Mouse (Mus musculus) stomach, embryonic 16.5 days (tissue): Measurements from ENCODE around the gene Slc51a. TPM values are rescaled to one million over a fixed set of nuclear protein-coding genes. Genes with fewer than 3 reads are reported as not detected.

Source experiments
- ATAC-seq: fragments of 200-750 bp; cut with Nextera tagmentation; 2 replicates; pipeline ENCODE4 v1.8.0; 2017; ENCODE audit warnings: moderate number of reproducible peaks, moderate TSS enrichment; ENCODE audit not compliant: insufficient read depth, low FRiP score
- H3K27ac ChIP-seq: fragments of 300-500 bp; sonication (generic); 2 replicates; pipeline ENCODE4 v1.5.1; 2014; ENCODE audit warnings: low read length
- H3K27me3 ChIP-seq: fragments of 300-500 bp; sonication (generic); 2 replicates; pipeline ENCODE4 v1.6.1; 2014; ENCODE audit warnings: low read length, control low read depth, mixed read lengths; ENCODE audit not compliant: control insufficient read depth, insufficient read depth
- H3K36me3 ChIP-seq: fragments of 300-500 bp; sonication (generic); 2 replicates; pipeline ENCODE4 v1.6.1; 2014; ENCODE audit warnings: low read length; ENCODE audit not compliant: control insufficient read depth, insufficient read depth
- H3K4me1 ChIP-seq: fragments of 300-500 bp; sonication (generic); 2 replicates; pipeline ENCODE4 v1.6.1; 2014; ENCODE audit warnings: low read length, control low read depth, mixed read lengths; ENCODE audit not compliant: control insufficient read depth, insufficient read depth
- H3K4me2 ChIP-seq: fragments of 300-500 bp; sonication (generic); 2 replicates; pipeline ENCODE4 v1.6.1; 2014; ENCODE audit warnings: low read depth, low read length, mixed read lengths
- H3K4me3 ChIP-seq: fragments of 300-500 bp; sonication (generic); replicated peaks from 2 replicates; pipeline ENCODE4 v1.5.1; 2014; ENCODE audit warnings: mild to moderate bottlenecking, low read length
- H3K9ac ChIP-seq: fragments of 300-500 bp; sonication (generic); 2 replicates; pipeline ENCODE4 v1.6.1; 2014; ENCODE audit warnings: low read length
- H3K9me3 ChIP-seq: fragments of 300-500 bp; sonication (generic); replicated peaks from 2 replicates; pipeline ENCODE4 v1.6.1; 2016; ENCODE audit warnings: low read length, control low read depth; ENCODE audit not compliant: control insufficient read depth
- WGBS: fragments of 180-500 bp; shearing (Covaris S2); extraction: QIAGEN DNeasy Blood & Tissue Kit; methylation state at CpG from one replicate; pipeline ENCODE4 v1.1.7; 2014; 5-methylcytosine and 5-hydroxymethylcytosine counted together
- polyA plus RNA-seq: library from polyadenylated mRNA; unstranded; fragments of >200 nt; fragmentation: Nextera tagmentation; extraction: Ambion mirVana; gene quantifications from 2 replicates; pipeline ENCODE4 v1.2.1, GENCODE M21; 2015

The Slc51a gene
- polyA plus RNA-seq, 1 experiment from 2014 or later = 12.0 TPM

DNA sequence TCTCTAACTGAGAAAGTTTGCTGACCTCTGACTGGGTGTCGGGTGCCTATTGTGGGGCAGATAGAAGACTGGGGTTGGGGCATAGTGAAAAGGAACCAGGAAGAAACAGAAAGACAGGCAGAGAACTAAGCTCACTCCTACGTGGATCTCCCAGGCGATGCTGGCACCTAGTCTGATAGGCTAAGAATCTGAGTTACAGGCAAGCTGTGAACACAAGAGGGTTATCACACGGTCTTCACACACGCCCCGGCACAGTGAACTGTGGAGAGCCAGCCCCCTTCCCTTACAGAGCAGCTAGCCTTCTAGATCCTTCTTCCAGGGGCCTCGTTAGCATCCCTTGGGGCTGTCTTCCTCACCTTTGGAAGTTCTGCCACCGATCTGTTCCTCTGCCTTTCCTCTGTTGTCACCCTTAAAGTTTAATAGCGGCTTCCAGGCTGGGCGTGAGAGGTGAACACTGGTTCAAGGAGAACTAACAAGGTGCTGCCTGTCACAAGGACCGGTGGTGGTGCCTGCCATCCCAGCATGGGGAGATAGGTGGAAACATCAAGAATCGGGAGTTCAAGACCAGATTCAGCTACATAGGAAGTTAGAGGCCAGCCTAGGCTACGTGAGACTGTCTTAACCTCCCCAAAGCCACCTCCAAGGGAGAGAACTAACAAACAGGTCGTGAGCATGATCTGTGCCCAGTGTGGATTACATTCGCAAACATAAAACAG, 32.1 kb upstream of the Slc51a start:
- Histone ChIP-seq H3K36me3 (no peaks in the 10 kb centered on the region), H3K4me2 (no peak overlapping the region), H3K9ac (no peak overlapping the region), H3K9me3 (no peaks in the 10 kb centered on the region), H3K27me3 (no peaks in the 10 kb centered on the region), H3K4me1 (peaks cover 28% of the 10 kb centered on the region), H3K4me3 (no peak overlapping the region), H3K27ac (peak overlapping the region; percentile 61)
- WGBS = 64% methylated on average over 15 of the region's 15 CpGs
- no peak for ATAC-seq

DNA sequence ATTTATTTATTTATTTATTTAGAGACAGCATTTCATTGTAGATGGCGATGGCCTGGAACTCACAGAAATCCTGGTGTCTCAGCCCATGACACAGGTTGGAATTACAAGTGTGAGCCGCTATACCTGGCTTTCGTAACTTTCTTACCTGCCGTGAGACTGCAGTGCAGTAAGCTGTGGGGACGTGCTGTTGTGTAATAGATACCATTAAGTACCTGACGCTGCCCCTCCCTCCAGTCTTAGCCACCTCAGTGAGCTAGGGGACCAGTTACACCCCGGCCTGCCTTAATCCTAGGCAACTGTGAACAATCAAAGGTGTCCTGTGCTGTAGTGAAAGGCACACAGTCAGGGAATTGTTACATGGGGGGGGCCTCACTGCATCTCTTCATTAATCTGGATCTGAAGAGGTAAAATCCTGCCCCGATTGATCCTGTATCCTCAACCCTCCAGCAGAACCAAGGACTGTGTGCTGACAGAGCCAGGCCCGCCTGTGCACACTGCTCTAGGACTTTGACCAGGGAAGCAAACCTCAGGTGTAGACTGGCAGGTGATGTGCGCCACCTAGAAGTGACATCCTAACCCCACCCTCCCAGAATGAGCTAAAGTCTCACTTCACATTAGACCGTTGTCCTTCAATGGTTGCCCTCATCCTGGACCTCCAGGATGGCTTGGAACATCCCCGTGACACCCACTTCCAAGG, 30.3 kb upstream of the Slc51a start:
- Histone ChIP-seq H3K27me3 (no peaks in the 10 kb centered on the region), H3K4me1 (peaks cover 14% of the 10 kb centered on the region), H3K9ac (no peak overlapping the region), H3K36me3 (no peaks in the 10 kb centered on the region), H3K9me3 (no peaks in the 10 kb centered on the region), H3K4me2 (no peak overlapping the region), H3K4me3 (no peak overlapping the region), H3K27ac (no peak overlapping the region)
- ATAC-seq = no peak
- 72% methylated on average over 12 of the region's 12 CpGs for WGBS

DNA sequence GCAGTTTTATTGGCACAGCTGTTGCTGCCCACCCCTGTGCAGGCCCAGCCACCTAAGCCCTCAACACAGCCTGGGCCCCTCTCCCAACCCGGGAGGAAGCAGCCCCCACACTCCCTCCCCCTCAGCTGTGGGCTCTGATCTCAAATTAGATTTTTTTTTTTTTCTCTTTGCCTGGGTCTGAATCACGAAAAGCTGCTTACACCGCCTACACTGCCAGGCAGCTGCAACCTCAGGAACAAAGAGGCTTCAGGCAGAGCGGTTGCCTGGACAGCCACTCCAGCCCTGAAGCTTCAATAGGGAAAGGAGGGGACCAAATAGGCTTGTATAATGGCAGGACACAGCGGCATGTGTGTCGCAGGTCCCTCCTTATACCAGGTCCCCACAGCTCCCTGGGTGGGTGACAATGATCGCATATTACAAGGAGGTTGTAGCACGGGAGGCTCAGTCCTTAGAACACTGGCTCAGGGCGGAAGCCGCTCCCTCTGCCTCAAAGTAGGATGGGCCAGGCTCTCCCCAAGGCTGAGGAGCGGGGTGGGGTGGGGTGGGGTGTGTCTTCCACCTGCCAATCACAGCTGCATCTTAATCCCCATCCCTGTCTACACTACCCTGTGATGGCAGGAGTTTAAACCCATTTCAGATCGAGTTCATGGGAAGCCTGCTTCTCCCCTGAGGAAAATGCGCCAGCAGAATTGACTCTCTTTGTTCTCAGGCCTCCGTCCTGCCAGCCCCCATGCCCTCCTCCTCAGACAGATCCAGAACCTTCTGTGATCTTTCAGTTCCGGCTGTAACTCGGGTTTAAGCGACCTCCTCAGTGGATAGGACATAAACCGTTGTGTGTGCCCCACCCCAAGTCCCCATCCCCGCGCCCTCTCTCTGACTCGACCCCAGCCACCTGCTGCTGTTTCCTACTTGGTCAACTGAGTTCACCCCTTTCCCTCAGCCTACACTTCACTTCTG, 28.6 kb upstream of the Slc51a start:
- ATAC-seq = peak; percentile 73
- no peaks in the 10 kb centered on the region for H3K36me3 ChIP-seq
- WGBS = 22% methylated on average over 21 of the region's 21 CpGs
- H3K4me1 ChIP-seq = peaks cover 26% of the 10 kb centered on the region
- H3K9me3 ChIP-seq = no peaks in the 10 kb centered on the region
- no peaks in the 10 kb centered on the region for H3K27me3 ChIP-seq
- 0 out of 2 replicates have a peak overlapping the region, but pooled peaks have one; percentile 16 for H3K4me3 ChIP-seq
- H3K27ac ChIP-seq = peak overlapping the region; percentile 83
- H3K4me2 ChIP-seq = peak overlapping the region; percentile 45
- H3K9ac ChIP-seq = peak overlapping the region; percentile 67

DNA sequence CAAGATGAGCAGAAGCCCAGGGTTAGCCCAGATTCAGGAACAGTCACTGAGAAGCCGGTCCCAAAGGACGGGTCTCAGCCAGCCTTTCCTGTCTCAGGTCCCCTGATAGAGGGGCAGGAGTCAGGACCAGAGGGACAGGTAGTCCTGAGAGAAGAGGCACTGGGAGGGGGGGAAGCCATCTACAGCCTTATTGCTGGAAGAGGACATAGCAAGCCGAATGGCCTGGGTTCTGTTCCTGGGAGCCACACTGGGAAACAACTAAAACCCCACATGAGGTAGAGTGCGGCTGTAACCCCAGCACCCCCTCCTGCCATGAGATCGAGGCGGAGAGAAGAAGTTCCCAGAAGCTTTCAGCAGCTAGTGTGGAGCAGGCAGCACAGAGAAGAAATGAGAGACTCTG, 26.3 kb upstream of the Slc51a start:
- H3K4me2 ChIP-seq = no peak overlapping the region
- no peak overlapping the region for H3K9ac ChIP-seq
- no peaks in the 10 kb centered on the region for H3K9me3 ChIP-seq
- 91% methylated on average over 6 of the region's 6 CpGs for WGBS
- no peak overlapping the region for H3K4me3 ChIP-seq
- H3K4me1 ChIP-seq = peaks cover 33% of the 10 kb centered on the region
- ATAC-seq = no peak
- H3K27ac ChIP-seq = no peak overlapping the region
- no peaks in the 10 kb centered on the region for H3K27me3 ChIP-seq
- H3K36me3 ChIP-seq = no peaks in the 10 kb centered on the region

DNA sequence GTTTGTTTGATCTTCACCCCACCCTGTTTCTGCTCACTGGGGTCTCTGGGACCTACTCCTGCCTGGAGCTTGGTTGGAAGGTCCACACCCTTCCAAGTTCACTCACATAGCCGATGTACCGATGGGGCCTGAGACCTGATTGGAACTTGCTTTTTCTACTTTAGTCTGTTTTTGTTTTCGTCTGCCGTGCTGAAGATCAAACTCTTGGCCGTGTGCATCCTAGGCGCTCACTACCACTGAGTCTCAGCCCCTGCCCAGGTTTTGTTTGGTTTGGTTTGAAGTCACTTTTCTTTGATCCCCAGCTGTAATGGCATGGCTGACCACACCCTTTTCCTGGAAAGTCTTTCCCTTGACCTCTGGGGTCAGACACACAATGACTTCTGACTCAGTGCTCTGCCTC, 25.7 kb upstream of the Slc51a start:
- no peak overlapping the region for H3K4me3 ChIP-seq
- no peak for ATAC-seq
- H3K27ac ChIP-seq = peak overlapping the region; percentile 70
- no peak overlapping the region for H3K4me2 ChIP-seq
- H3K27me3 ChIP-seq = no peaks in the 10 kb centered on the region
- 82% methylated on average over 6 of the region's 6 CpGs for WGBS
- H3K36me3 ChIP-seq = no peaks in the 10 kb centered on the region
- no peaks in the 10 kb centered on the region for H3K9me3 ChIP-seq
- peaks cover 33% of the 10 kb centered on the region for H3K4me1 ChIP-seq
- H3K9ac ChIP-seq = no peak overlapping the region

DNA sequence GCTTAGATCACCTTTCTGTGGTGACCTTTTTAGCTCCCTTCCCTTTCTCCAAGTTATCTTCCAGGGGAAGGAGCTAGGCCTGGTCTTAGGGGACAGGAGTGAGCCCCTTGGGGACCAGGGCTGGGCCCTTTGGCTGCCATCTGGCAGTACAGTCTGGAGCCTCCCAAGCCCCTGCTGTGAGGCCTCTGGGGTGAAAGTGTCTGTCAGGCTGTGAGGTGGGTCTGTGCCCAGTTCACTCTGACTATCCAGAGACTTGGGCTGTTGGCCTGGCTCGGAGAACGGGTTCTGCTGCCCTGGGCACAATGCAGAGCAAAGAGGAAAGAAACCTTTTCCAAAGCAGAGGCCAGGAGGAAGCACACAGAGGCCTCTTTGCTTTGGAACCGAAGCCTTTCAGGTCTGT, 25.2 kb upstream of the Slc51a start:
- Histone ChIP-seq H3K4me3 (no peak overlapping the region), H3K27me3 (no peaks in the 10 kb centered on the region), H3K36me3 (no peaks in the 10 kb centered on the region), H3K27ac (peak overlapping the region; percentile 70), H3K4me2 (no peak overlapping the region), H3K9me3 (no peaks in the 10 kb centered on the region), H3K4me1 (peaks cover 35% of the 10 kb centered on the region), H3K9ac (no peak overlapping the region)
- 70% methylated on average over 3 of the region's 3 CpGs for WGBS
- no peak for ATAC-seq

DNA sequence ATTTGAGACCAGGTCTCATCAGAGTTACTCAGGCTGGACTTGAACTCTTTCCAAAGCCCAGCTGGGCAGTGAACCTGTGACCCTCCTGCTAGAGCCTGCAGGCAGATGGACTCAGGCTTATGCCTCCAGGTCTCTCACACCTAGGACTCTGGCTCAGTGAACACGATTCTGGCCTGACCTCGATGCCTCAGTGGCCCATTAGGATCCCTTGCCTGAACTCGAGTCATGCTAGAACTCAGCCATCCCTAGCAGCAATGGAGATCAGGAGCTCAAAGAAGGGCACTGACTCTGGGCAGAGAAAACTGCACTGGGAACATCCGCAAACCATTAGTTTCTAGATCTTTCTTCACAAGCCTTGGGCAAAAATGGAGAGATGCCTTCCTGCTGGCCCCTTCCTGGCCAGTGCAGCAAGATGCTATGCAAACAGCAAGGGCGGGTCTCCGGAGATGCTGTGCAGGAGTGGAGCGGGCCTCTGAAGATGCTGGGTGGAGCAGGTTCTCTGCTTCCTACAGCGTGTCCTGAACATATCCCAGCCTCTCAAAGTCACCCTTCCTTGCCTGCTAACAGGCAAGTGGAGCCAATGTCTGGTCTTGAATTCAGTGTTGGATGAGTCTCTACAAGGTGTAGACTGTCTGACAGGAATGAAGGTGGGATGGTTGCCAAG, 24.3 kb upstream of the Slc51a start:
- no peak overlapping the region for H3K4me2 ChIP-seq
- H3K9ac ChIP-seq = no peak overlapping the region
- H3K4me1 ChIP-seq = peaks cover 36% of the 10 kb centered on the region
- 85% methylated on average over 8 of the region's 8 CpGs for WGBS
- no peaks in the 10 kb centered on the region for H3K9me3 ChIP-seq
- H3K36me3 ChIP-seq = no peaks in the 10 kb centered on the region
- no peak overlapping the region for H3K4me3 ChIP-seq
- no peaks in the 10 kb centered on the region for H3K27me3 ChIP-seq
- H3K27ac ChIP-seq = no peak overlapping the region
- ATAC-seq = no peak

DNA sequence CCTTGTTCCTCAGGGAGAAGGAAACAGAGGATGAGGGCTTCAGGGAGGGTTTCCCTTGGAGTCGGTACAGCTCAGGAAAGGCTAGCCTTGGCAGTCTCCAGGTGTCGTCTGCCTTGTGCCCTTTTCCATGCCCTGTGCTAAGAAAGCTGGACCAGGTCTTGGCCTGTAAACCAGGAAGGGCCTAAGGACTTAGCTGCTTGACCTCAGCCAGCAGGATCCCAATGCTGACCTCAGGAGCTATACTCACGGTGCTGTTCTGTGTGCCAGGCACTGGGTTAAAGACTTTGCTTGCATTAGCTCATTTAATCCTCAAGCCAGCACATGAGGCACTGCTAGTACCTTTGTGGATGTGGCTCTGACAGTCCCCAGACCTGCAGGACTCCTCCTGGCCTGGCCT, 23.7 kb upstream of the Slc51a start:
- Histone ChIP-seq H3K4me1 (peaks cover 32% of the 10 kb centered on the region), H3K27ac (peak overlapping the region; percentile 26; the same call in 1 of the 2 replicates), H3K4me3 (no peak overlapping the region), H3K4me2 (no peak overlapping the region), H3K9ac (0 out of 2 replicates have a peak overlapping the region, but pooled peaks have one; percentile 7), H3K36me3 (no peaks in the 10 kb centered on the region), H3K27me3 (no peaks in the 10 kb centered on the region), H3K9me3 (no peaks in the 10 kb centered on the region)
- WGBS = 63% methylated on average over 3 of the region's 3 CpGs
- ATAC-seq = no peak
